Mouse (Mus musculus) mammary gland, adult 2 months (tissue): ENCODE data around the gene Pank1. TPM values are rescaled to one million over a fixed set of nuclear protein-coding genes. Genes with fewer than 3 reads are reported as not detected.

Source experiments
- polyA plus RNA-seq: library from polyadenylated mRNA; depleted of rRNA; stranded (reverse); fragments of >200 nt; gene quantifications from 2 replicates; pipeline ENCODE4 v1.2.3, GENCODE M21; 2012; ENCODE audit warnings: low replicate concordance; rRNA removed

The Pank1 gene
- polyA plus RNA-seq, result 0.87 and 2.3 TPM in 2 replicates

GRCm38 (mm10) chr19:34878603-34879541 is at the start of gene Pank1:
Pank1 (minus strand) TSS chr19:34879455.

DNA sequence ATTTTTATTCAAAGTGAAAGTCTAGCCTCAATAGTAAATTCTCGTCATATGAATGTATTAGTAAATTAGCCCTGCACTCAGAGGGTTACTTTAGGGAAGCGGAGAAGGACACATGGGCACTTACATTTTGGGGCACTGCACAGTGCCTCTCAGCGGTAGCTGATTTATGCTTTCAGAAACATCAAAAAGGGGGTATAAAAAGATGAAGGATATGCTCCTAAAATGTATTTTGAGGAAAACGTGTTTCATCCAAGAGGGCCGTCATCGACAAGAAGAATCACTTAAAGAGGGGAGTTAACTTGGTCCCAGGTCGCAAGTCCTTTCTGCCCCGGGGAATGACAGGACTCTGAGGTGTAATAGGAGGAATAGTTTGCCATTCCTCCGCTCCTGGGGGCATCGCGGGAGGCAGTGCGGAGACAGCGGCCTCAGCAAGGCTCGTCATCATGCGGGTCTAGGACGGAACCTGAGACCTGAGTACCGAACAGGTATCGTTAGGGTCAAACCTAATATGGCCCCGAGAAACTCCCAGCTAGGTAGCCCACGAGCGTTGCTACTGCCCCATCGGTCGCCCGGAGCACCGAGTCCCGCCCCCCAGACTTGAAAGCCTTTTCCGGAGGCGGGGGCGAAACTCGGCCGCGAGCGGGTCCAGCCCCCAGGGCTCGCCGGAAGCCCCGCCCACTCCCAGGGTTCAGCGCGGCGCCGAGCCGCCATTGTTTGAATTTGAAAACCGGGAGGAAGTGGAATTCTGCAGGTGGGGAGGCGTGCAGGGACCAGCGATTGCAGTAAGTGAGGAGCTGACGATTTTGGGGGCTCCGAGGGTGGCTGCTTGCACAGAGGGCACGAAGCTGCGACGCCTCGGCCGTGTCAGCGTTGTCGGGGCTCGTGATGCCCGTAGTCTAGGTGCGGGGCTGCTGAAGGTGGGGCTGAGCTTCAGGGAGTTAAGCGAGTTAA is 42.7 kb upstream of the Pank1 start, which contains the start of gene Kif20b:
Kif20b (plus strand) TSS at position 710 of the 951 bp plus-strand sequence.

Other genes starting within 250 kb of the Pank1 start
- 0.14 TPM in 1 of 2 replicates, not detected in the other for gene Ifit1bl2, start 238.7 kb downstream of the Pank1 start, polyA plus RNA-seq
- gene Ifit1, start 238.6 kb downstream of the Pank1 start, polyA plus RNA-seq, result 2.7 and 9.0 TPM in 2 replicates
- 1.6 and 3.1 TPM in 2 replicates for gene Slc16a12, start 132.2 kb downstream of the Pank1 start, polyA plus RNA-seq
- gene Kif20b, start 42.9 kb upstream of the Pank1 start, polyA plus RNA-seq, result 0.13 and 0.29 TPM in 2 replicates